Mouse (Mus musculus) lung, embryonic 14.5 days (tissue): ENCODE measurements at regions not wholly inside any gene's neighbourhood (a gene's known extent, or its start where the extent isn't known, plus 50 kb on each side); places are given as distances from the start of the nearest gene placed in this dataset. TPM values are rescaled to one million over a fixed set of nuclear protein-coding genes. Genes with fewer than 3 reads are reported as not detected.

Experiments used
- ATAC-seq: fragments of 200-750 bp; cut with Nextera tagmentation; 2 replicates; pipeline ENCODE4 v1.8.0; 2017; ENCODE audit warnings: mild to moderate bottlenecking, moderate TSS enrichment, moderate library complexity; ENCODE audit not compliant: insufficient read depth
- DNase-seq: peaks from one replicate; pipeline ENCODE4 v3.0.0-alpha.2; 2015
- H3K27ac ChIP-seq: fragments of 300-500 bp; sonication (generic); 2 replicates; pipeline ENCODE4 v1.5.1; 2014; ENCODE audit warnings: low read depth, mild to moderate bottlenecking, moderate library complexity
- H3K27me3 ChIP-seq: fragments of 300-500 bp; sonication (generic); 2 replicates; pipeline ENCODE4 v1.6.1; 2014; ENCODE audit warnings: low read length, control low read depth; ENCODE audit not compliant: insufficient read depth
- H3K36me3 ChIP-seq: fragments of 300-500 bp; sonication (generic); 2 replicates; pipeline ENCODE4 v1.6.1; 2014; ENCODE audit warnings: control low read depth; ENCODE audit not compliant: insufficient read depth
- H3K4me1 ChIP-seq: fragments of 300-500 bp; sonication (generic); 2 replicates; pipeline ENCODE4 v1.6.1; 2014; ENCODE audit warnings: antibody characterized with exemption, control low read depth; ENCODE audit not compliant: insufficient read depth
- H3K4me2 ChIP-seq: fragments of 300-500 bp; sonication (generic); 2 replicates; pipeline ENCODE4 v1.6.1; 2014; ENCODE audit warnings: mild to moderate bottlenecking
- H3K4me3 ChIP-seq: fragments of 300-500 bp; sonication (generic); 2 replicates; pipeline ENCODE4 v1.5.1; 2014; ENCODE audit warnings: low read depth, low read length
- H3K9ac ChIP-seq: fragments of 300-500 bp; sonication (generic); 2 replicates; pipeline ENCODE4 v1.6.1; 2014
- H3K9me3 ChIP-seq: fragments of 300-500 bp; sonication (generic); 2 replicates; pipeline ENCODE4 v1.6.1; 2016; ENCODE audit warnings: low read depth, low read length, control low read depth
- CTCF ChIP-seq: IDR thresholded peaks from 2 replicates; pipeline ENCODE4 v1.5.1; 2016; ENCODE audit warnings: antibody characterized with exemption, low read depth
- WGBS: fragments of 180-500 bp; shearing (Covaris S2); extraction: QIAGEN DNeasy Blood & Tissue Kit; methylation state at CpG from one replicate; pipeline ENCODE4 v1.1.7; 2014; 5-methylcytosine and 5-hydroxymethylcytosine counted together
- microRNA-seq: library from miRNA; unstranded; fragments of <30 nt; microRNA quantifications from one replicate; pipeline ENCODE4, GENCODE M21; 2016; ENCODE audit warnings: borderline number of aligned reads

DNA sequence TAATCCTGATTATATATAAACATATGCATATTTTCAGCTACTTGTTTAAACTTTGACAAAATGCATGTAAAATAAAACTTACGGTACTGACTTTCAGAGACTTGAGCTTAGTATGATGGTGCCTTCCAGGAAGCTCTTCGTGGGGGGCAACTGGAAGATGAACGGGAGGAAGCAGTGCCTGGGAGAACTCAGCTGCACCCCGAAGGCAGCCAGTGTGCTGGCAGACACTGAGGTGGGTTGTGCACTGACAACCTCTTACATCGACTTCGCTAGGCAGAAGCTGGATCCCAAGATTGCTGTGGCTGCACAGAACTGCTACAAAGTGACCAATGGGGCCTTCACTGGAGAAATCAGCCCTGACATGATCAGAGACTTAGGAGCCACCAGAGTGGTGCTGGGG lies 61.5 kb upstream of the Prdm1 start:
- DNase-seq: peak; percentile 77
- no peak overlapping the region for H3K4me2 ChIP-seq
- no peaks in the 10 kb centered on the region for H3K9me3 ChIP-seq
- no peak for TF ChIP-seq CTCF
- ATAC-seq: peak; percentile 81
- whole genome bisulfite sequencing: 59% methylated on average over 6 of the region's 6 CpGs
- H3K4me1 ChIP-seq: peaks cover 9% of the 10 kb centered on the region; the same call in 1 of the 2 replicates
- H3K9ac ChIP-seq: no peak overlapping the region
- H3K27ac ChIP-seq: peak overlapping the region; percentile 55
- no peak overlapping the region for H3K4me3 ChIP-seq
- H3K27me3 ChIP-seq: no peaks in the 10 kb centered on the region
- H3K36me3 ChIP-seq: no peaks in the 10 kb centered on the region

DNA sequence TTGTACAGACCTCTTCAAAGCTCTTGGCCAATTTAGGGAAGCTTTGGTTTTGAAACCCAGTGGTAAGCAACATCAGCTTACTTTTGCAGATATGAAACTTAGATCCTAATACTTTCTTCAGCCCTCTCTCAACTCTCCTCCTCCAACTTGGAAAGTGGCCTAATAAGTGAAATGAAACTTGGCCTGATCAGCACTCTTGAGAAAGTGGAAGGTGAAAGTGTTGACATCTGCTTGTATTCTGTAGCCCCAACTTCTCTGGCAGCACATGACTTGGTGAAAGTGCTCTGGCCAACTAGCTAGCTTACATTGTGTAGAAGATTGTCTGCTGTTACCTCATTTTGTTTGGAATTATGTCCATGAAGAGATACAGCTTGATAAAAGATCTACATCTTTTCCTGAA lies 61.1 kb upstream of the Prdm1 start:
- no peaks in the 10 kb centered on the region for H3K36me3 ChIP-seq
- H3K9ac ChIP-seq: no peak overlapping the region
- no peak for TF ChIP-seq CTCF
- peaks cover 9% of the 10 kb centered on the region; the same call in 1 of the 2 replicates for H3K4me1 ChIP-seq
- DNase-seq (peak; percentile 89), ATAC-seq (peak; percentile 95)
- no peak overlapping the region for H3K4me2 ChIP-seq
- no peaks in the 10 kb centered on the region for H3K27me3 ChIP-seq
- no peak overlapping the region for H3K4me3 ChIP-seq
- H3K9me3 ChIP-seq: no peaks in the 10 kb centered on the region
- peak overlapping the region; percentile 63; the same call in 1 of the 2 replicates for H3K27ac ChIP-seq

DNA sequence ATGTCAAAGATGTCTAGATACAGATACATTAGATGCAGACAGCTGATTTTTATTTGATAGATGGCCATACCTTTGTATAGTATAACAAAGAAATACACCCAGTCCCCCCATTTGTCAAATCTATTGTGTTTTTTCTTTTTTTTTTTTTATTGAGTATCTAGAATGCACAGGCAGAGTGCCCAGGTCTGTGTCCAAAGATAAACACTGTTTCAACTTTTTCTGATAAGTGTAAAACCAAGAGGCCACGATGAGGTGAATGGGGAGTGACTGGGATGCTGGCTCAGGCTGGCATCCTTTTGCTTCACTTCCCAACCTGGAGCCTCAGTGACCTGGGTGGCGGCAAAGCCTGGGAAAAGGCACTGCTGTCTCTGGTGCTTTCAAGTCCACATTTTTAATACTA lies 54.4 kb upstream of the Prdm1 start:
- no peaks in the 10 kb centered on the region for H3K9me3 ChIP-seq
- no peaks in the 10 kb centered on the region for H3K4me1 ChIP-seq
- no peak for DNase-seq
- no peaks in the 10 kb centered on the region for H3K36me3 ChIP-seq
- no peak for ATAC-seq
- H3K4me3 ChIP-seq: no peak overlapping the region
- TF ChIP-seq CTCF: no peak
- H3K9ac ChIP-seq: no peak overlapping the region
- WGBS: 68% methylated on average over 2 of the region's 2 CpGs
- H3K4me2 ChIP-seq: no peak overlapping the region
- no peaks in the 10 kb centered on the region for H3K27me3 ChIP-seq
- no peak overlapping the region for H3K27ac ChIP-seq

Small RNA genes lying in the stretch of these regions (microRNA-seq; reads per million reads assigned to microRNA genes)
- not detected for gene Gm24271
